Mouse (Mus musculus) gonadal fat pad, adult 2 months (tissue): ENCODE measurements around the gene Ugt1a9. TPM values are rescaled to one million over a fixed set of nuclear protein-coding genes. Genes with fewer than 3 reads are reported as not detected.
A peak's percentile ranks its signal among the peaks of the same experiment; 100 is the strongest.

Source experiments
- DNase-seq: peaks from one replicate; pipeline ENCODE4 v3.0.0-alpha.2; 2012; ENCODE audit warnings: low read depth
- polyA plus RNA-seq: library from polyadenylated mRNA; depleted of rRNA; stranded (reverse); fragments of >200 nt; gene quantifications from 2 replicates; pipeline ENCODE4 v1.2.3, GENCODE M21; 2012

The Ugt1a9 gene
- polyA plus RNA-seq, 1 experiment = 0.14 TPM

GRCm38 (mm10) chr1:88179657-88180056, 109.1 kb downstream of the Ugt1a9 start:
- no peak for DNase-seq

DNA sequence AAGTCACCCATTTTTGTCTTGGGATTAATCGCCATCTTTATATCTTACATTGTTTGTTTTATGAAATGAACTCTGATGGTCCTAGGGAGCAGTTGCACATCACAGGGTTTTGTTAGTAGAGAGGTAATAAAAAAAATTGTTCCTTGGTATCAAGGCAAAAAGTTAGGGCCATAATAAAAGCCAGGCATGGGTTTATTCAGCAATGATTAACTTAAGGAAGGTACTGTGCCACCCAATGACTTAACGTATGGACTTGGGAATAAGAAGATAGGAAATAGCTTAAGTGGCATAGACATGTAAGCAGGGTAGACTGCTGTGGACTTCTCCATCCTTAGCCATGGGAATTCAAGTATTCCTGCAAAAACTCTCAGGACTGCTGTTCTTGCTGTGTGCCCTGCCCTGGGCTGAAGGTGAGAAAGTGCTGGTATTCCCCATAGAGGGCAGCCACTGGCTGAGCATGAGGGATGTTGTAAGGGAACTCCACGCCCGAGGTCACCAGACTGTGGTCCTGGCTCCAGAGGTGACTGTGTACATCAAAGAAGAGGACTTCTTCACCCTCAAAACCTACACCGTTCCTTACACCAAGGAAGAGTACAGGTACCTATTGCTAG, 115.8 kb downstream of the Ugt1a9 start:
- DNase-seq = no peak

DNA sequence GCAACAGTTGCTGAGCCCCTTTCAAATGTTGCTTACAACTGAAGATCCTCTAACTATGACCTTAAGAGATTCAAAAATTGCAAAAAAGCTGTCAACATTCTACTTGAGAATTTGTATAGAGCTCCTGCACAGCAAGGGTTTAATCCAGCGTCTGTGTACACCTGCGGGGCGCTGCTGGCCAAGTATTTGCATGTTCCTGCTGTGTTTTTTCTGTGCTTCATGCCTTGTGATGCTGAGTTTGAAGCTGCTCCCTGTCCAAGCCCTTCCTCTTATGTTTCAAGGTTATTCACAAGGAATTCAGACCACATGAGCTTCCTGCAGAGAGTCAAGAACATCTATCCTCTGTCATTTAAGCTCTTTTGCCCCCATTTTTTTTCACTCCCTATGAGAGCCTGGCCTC, 121.5 kb downstream of the Ugt1a9 start:
- DNase-seq = no peak

DNA sequence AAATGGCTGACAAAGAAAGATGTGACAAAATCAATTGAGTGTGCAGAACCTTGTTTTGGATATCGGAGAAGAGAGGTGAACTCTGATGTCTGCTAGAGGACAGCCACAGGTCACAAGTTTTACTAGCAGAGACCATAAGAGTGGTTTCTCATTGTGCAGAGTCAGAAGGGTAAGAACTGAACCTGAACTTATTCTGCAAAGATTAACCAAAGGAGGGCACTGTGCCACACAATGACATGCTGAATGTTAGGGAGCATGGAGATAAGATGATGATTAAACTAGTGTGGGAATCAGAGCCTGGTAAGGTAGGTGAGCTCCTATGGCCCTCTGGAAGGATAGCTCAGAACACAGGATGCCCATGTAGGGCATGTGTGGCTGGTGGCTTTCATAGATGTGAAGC, 125.1 kb downstream of the Ugt1a9 start:
- DNase-seq = no peak

DNA sequence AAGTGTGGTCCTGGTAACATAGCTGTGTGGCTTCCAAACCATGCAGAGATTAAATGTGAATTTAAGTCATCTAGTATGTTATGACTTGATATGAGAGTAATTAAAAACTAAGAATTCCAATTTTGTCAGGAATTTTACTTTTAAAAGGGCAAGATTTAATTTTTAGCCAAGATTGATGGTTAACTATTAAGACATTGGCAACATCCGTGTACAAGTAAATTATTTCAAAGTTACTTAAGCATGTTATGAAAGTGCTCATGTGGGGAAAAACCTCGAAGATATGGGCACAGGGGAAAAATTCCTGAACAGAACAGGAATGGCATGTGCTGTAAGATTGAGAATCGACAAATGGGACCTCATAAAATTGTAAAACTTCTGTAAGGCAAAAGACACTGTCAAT, 126.8 kb downstream of the Ugt1a9 start:
- no peak for DNase-seq

- no peak for DNase-seq
Observed at GRCm38 (mm10) chr1:88199996-88200395, 129.4 kb downstream of the Ugt1a9 start.

- DNase-seq = no peak
Observed at GRCm38 (mm10) chr1:88200456-88200855, 129.9 kb downstream of the Ugt1a9 start, which contains the start of gene Ugt1a2. Gene Ugt1a2 (plus strand): TSS chr1:88200601.

DNA sequence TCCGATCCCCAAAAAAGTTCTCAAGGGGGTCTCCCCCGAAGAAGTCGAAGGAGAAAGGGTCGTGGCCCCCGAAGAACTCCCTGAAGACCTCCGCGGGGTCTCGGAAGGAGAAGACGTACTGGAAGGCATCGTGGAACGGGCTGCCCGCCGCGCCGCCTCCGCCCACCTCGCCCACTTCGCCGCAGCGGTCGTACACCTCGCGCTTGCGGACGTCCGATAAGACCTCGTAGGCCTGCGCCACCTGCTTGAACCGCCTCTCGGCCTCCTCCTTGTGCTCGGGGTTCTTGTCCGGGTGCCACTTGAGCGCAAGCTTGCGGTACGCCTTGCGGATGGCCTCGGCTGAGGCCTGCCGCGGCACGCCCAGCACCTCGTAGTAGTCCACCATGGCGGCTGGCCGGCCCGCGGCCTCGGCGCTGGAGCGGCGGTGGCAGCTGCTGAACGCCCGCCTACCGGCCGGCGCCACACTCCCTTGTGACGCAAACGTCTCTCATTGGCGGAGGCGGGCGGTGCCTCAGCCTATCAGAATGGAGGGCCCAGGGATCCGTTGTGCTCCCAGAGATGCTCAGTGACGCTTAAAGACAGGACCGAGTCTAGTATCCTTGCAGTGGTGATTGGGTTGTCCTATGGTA, 134.8 kb downstream of the Ugt1a9 start, which contains the start of gene Dnajb3:
Gene Dnajb3, minus strand, starts transcription at position 489 of the 629 bp plus-strand sequence.
- no peak for DNase-seq

DNA sequence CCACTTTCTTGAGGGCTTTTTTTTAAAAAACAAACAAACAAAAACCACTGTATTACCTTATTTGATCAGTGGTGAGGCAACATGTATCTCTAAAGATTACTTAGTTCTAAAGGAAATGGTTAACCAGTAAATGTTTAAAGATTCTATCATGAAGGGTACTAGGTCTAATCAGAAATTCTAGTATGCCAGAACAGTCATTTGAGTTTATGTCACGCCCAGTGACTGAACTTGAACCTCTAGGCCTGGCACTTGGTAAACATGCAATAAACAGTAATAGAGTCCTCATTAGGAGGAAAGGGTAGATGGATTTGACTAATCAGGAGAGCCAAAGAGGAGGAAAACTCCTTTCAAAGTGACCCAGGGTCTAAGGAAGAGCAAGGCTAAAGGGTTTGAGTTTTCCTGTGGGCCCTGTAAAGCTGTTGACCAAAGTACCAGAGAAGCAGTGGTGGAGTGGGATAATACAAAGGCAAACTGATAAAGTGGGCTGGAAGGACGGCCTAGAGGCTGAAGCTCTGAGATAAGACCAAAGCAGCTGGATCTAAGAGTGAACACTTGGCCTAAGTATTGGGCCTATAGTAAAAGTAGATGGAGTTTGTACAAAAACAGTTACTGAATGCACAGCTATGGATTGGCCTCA, 136.4 kb downstream of the Ugt1a9 start:
- DNase-seq = no peak

GRCm38 (mm10) chr1:88211812-88212211, 141.2 kb downstream of the Ugt1a9 start, which contains the start of gene Ugt1a1:
Gene Ugt1a1 (plus strand): TSS chr1:88211959.
- DNase-seq = peak; percentile 99

DNA sequence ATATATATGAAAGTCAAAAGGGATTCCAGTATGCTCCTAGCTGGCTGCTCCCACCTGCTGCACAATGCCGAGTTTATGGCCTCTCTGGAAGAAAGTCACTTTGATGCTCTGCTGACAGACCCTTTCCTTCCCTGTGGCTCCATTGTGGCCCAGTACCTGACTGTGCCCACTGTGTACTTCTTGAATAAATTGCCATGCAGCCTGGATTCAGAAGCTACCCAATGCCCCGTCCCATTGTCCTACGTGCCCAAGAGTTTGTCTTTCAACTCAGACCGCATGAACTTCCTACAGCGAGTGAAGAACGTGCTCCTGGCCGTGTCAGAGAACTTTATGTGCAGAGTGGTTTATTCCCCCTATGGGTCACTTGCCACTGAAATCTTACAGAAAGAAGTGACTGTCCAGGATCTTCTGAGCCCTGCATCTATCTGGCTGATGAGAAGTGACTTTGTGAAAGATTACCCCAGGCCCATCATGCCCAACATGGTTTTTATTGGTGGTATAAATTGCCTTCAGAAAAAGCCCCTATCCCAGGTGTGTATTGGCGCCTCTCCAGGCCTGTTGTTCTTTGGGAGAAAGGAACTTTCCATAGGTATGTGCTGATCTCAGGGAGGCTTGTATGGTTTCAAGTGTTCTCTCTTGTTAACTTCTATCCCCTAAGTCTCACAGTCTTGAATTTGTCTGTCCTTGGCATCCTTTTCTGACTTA, 141.9 kb downstream of the Ugt1a9 start:
- no peak for DNase-seq

GRCm38 (mm10) chr1:88213061-88213460, 142.5 kb downstream of the Ugt1a9 start:
- DNase-seq = no peak

GRCm38 (mm10) chr1:88213766-88214461, 143.3 kb downstream of the Ugt1a9 start:
- DNase-seq = no peak

- DNase-seq = no peak
Observed at GRCm38 (mm10) chr1:88214462-88214952, 143.9 kb downstream of the Ugt1a9 start.

GRCm38 (mm10) chr1:88215466-88216380, 145.1 kb downstream of the Ugt1a9 start:
- DNase-seq = no peak

GRCm38 (mm10) chr1:88216551-88216950, 146.0 kb downstream of the Ugt1a9 start:
- DNase-seq = no peak

DNA sequence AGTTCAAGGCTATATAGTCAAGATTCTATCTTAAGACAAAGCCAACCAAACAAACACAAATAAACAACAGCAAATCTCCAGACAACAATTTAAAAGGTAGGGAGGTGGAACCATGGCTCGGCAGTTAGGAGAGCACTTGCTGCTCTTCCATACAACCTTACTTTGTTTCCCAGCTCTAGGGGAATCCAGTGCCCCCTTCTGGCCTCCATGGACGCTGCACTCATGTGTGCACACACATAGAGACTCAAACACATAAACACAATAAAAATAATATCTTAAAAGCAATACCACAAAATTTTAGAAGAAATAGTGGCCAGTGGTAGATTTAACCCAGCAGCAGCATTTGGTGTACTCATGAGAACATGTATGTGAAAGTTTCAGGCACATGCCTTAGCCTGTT, 146.5 kb downstream of the Ugt1a9 start:
- no peak for DNase-seq

GRCm38 (mm10) chr1:88217576-88217975, 147.0 kb downstream of the Ugt1a9 start:
- DNase-seq = no peak

DNA sequence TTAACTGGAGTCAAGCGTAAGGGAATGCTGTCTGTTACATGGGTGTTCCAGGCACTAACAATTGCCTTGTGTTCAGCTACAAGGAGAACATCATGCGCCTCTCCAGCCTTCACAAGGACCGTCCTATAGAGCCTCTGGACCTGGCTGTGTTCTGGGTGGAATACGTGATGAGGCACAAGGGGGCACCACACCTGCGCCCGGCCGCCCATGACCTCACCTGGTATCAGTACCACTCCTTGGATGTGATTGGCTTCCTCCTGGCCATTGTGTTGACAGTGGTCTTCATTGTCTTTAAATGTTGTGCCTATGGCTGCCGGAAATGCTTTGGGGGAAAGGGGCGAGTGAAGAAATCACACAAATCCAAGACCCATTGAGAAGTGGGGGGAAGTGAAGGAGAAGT, 147.5 kb downstream of the Ugt1a9 start:
- no peak for DNase-seq

GRCm38 (mm10) chr1:88218591-88218990, 148.0 kb downstream of the Ugt1a9 start:
- DNase-seq = no peak

DNA sequence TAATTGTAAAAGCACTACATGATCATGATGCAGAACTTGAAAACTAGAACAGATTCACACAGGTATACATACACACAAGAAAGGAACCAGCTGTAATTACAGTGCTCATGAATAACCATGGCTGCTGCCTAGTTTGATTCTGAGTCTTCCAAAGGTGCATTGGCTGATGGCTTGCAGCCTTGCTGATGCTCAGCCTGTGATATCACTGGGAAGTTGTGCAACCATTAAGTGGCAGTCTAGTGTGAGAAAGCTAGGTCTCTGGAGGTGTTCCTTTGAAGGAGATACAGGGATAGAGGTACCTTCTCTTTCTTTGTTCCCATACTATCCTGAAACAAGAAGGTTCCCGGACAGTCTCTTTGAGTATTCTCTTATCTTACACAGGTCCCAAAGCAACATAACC, 148.5 kb downstream of the Ugt1a9 start:
- no peak for DNase-seq
